20 mouse cellular contexts compared by ENCODE assay signal in the genomic region with DNA sequence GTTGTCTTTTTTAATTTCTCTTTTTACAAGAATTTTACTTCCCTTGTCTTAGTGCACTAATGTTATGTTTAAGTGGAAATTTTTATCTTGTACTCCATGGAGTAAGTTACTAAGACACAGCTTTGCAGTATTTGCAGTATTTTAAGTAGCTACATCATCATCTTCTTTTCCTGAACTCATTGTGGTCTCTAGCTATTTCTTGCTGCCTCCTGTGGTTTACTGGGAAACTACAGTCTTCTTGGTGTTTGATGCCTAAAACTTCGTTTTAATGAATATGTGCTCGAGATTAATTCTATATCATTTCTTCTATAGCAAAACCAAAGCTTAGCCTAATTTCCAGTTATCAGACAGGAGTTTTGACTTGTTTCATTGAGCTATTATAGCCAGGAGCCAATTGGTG. TPM values are rescaled to one million over a fixed set of nuclear protein-coding genes. Genes with fewer than 3 reads are reported as not detected.
"Had no signal": no experiment of that assay in that cellular context is flagged by ENCODE, and none has a peak within 500 bp of the region (broad histone marks: within the 10 kb centered on the region; RNA-seq: fewer than 3 reads in every experiment).

No protein-coding gene starts in this region.

- H3K27ac ChIP-seq: kidney, embryonic 15.5 days; liver, embryonic 14.5 days; macrophage; midbrain, embryonic 12.5 days had no signal

- H3K4me3 ChIP-seq: kidney, embryonic 15.5 days; midbrain, embryonic 12.5 days had no signal

- ATAC-seq: intestine, postnatal 0 days; liver, postnatal 0 days; lung, postnatal 0 days; midbrain, embryonic 16.5 days had no signal

- H3K27me3 ChIP-seq: kidney, embryonic 15.5 days; midbrain, embryonic 12.5 days had no signal

- DNase-seq: kidney, adult 8-10 months; kidney, postnatal 10 days; kidney, postnatal 36 days; layer of hippocampus, adult 9-11 months; liver, postnatal 0 days; lung, embryonic 14.5 days; thymus, adult 2 months; thymus, postnatal 14 days; thymus, postnatal 4 days had no signal

- H3K9ac ChIP-seq: kidney, embryonic 15.5 days; liver, embryonic 14.5 days; liver, postnatal 0 days; lung, embryonic 14.5 days; midbrain, embryonic 12.5 days had no signal

- H3K4me2 ChIP-seq: kidney, embryonic 15.5 days; lung, embryonic 14.5 days; midbrain, embryonic 12.5 days had no signal

- H3K36me3 ChIP-seq: kidney, embryonic 15.5 days; midbrain, embryonic 12.5 days had no signal

- H3K4me1 ChIP-seq: kidney, embryonic 15.5 days; midbrain, embryonic 12.5 days had no signal

- H3K9me3 ChIP-seq: kidney, embryonic 15.5 days; midbrain, embryonic 12.5 days had no signal

RNA-seq across cellular contexts. Expression of a gene that starts 37.6 kb away (rescaled TPM):
- total RNA-seq: liver, adult 2 months; megakaryocyte, adult 5-6 weeks had no signal
- polyA plus RNA-seq: limb, embryonic 11.5 days; liver, adult 2 months; liver, embryonic 14.5 days; liver, postnatal 0 days; lung, embryonic 14.5 days; lung, postnatal 0 days; macrophage; spleen, adult 2 months had no signal
